Mouse (Mus musculus): ENCODE results near the gene Tnfrsf8. TPM values are rescaled to one million over a fixed set of nuclear protein-coding genes. Genes with fewer than 3 reads are reported as not detected.
"Not testable (repeated sequence)": the region's sequence is repeated elsewhere in the genome, so short reads cannot be mapped to it uniquely, and the experiment has no call there.

The Tnfrsf8 gene
- polyA plus RNA-seq (2015; fragmentation: Nextera tagmentation; extraction: Ambion mirVana): not detected in 2 replicates

- no peak within 1 kb of the TSS for H3K4me2 ChIP-seq
- no peaks in the 10 kb centered on the region for H3K36me3 ChIP-seq
- no peak for ATAC-seq (ENCODE audit: low read depth)
- WGBS: 4% methylated on average over 24 of the region's 24 CpGs
- no peak within 1 kb of the TSS for H3K4me3 ChIP-seq
- H3K27ac ChIP-seq (replicated peaks): no peak within 1 kb of the TSS
- no peak within 1 kb of the TSS for H3K9ac ChIP-seq
- peaks cover 16% of the 10 kb centered on the region for H3K27me3 ChIP-seq
- no peaks in the 10 kb centered on the region for H3K4me1 ChIP-seq (replicated peaks)
- H3K9me3 ChIP-seq: no peaks in the 10 kb centered on the region
Measured at GRCm38 (mm10) chr4:145314836-145315467, at the start of gene Tnfrsf8. Gene Tnfrsf8 (minus strand): TSS chr4:145315164.

- not testable (repeated sequence) for ATAC-seq (ENCODE audit: low read depth); H3K4me3 ChIP-seq; H3K4me2 ChIP-seq; H3K9me3 ChIP-seq; H3K9ac ChIP-seq; H3K27me3 ChIP-seq; H3K27ac ChIP-seq (replicated peaks); H3K36me3 ChIP-seq; H3K4me1 ChIP-seq (replicated peaks)
Measured at GRCm38 (mm10) chr4:145361635-145362034, 46.7 kb upstream of the Tnfrsf8 start.

- Histone ChIP-seq H3K9me3 (no peaks in the 10 kb centered on the region), H3K4me1 (replicated peaks) (no peaks in the 10 kb centered on the region), H3K9ac (no peak overlapping the region), H3K27me3 (no peaks in the 10 kb centered on the region), H3K4me3 (no peak overlapping the region), H3K4me2 (peak overlapping the region; percentile 31), H3K27ac (replicated peaks) (no peak overlapping the region), H3K36me3 (no peaks in the 10 kb centered on the region)
- WGBS: 20% methylated on average over 12 of the region's 12 CpGs
- ATAC-seq (ENCODE audit: low read depth): no peak
Measured at GRCm38 (mm10) chr4:145361065-145361464, 46.1 kb upstream of the Tnfrsf8 start.

GRCm38 (mm10) chr4:145360567-145360966 lies 45.6 kb upstream of the Tnfrsf8 start:
- Histone ChIP-seq H3K9ac (no peak overlapping the region), H3K9me3 (no peaks in the 10 kb centered on the region), H3K4me3 (no peak overlapping the region), H3K4me2 (no peak overlapping the region), H3K4me1 (replicated peaks) (no peaks in the 10 kb centered on the region), H3K36me3 (no peaks in the 10 kb centered on the region), H3K27me3 (no peaks in the 10 kb centered on the region), H3K27ac (replicated peaks) (no peak overlapping the region)
- no peak for ATAC-seq (ENCODE audit: low read depth)
- 78% methylated on average over 1 of the region's 1 CpGs for WGBS

GRCm38 (mm10) chr4:145356234-145356633 lies 41.3 kb upstream of the Tnfrsf8 start:
- no peak overlapping the region for H3K9ac ChIP-seq
- no peaks in the 10 kb centered on the region for H3K9me3 ChIP-seq
- H3K27ac ChIP-seq (replicated peaks): no peak overlapping the region
- H3K27me3 ChIP-seq: no peaks in the 10 kb centered on the region
- H3K4me3 ChIP-seq: no peak overlapping the region
- H3K4me2 ChIP-seq: no peak overlapping the region
- no peak for ATAC-seq (ENCODE audit: low read depth)
- no peaks in the 10 kb centered on the region for H3K4me1 ChIP-seq (replicated peaks)
- no peaks in the 10 kb centered on the region for H3K36me3 ChIP-seq

- WGBS: 54% methylated on average over 2 of the region's 2 CpGs
- no peaks in the 10 kb centered on the region for H3K36me3 ChIP-seq
- no peak overlapping the region for H3K9ac ChIP-seq
- no peak overlapping the region for H3K4me2 ChIP-seq
- no peaks in the 10 kb centered on the region for H3K4me1 ChIP-seq (replicated peaks)
- H3K27me3 ChIP-seq: no peaks in the 10 kb centered on the region
- H3K4me3 ChIP-seq: no peak overlapping the region
- ATAC-seq (ENCODE audit: low read depth): no peak
- H3K27ac ChIP-seq (replicated peaks): no peak overlapping the region
- no peaks in the 10 kb centered on the region for H3K9me3 ChIP-seq
Measured at GRCm38 (mm10) chr4:145353855-145354254, 38.9 kb upstream of the Tnfrsf8 start.

GRCm38 (mm10) chr4:145344948-145345347 lies 30.0 kb upstream of the Tnfrsf8 start:
- H3K9me3 ChIP-seq: no peaks in the 10 kb centered on the region
- no peaks in the 10 kb centered on the region for H3K27me3 ChIP-seq
- H3K27ac ChIP-seq (replicated peaks): no peak overlapping the region
- H3K4me1 ChIP-seq (replicated peaks): no peaks in the 10 kb centered on the region
- H3K9ac ChIP-seq: no peak overlapping the region
- 92% methylated on average over 1 of the region's 1 CpGs for whole genome bisulfite sequencing
- no peak for ATAC-seq (ENCODE audit: low read depth)
- no peak overlapping the region for H3K4me2 ChIP-seq
- H3K36me3 ChIP-seq: no peaks in the 10 kb centered on the region
- H3K4me3 ChIP-seq: no peak overlapping the region

GRCm38 (mm10) chr4:145341879-145342809 lies 27.2 kb upstream of the Tnfrsf8 start:
- Histone ChIP-seq H3K9ac (no peak overlapping the region), H3K9me3 (no peaks in the 10 kb centered on the region), H3K4me1 (replicated peaks) (no peaks in the 10 kb centered on the region), H3K27me3 (no peaks in the 10 kb centered on the region), H3K4me2 (no peak overlapping the region), H3K4me3 (no peak overlapping the region), H3K36me3 (no peaks in the 10 kb centered on the region), H3K27ac (replicated peaks) (no peak overlapping the region)
- 85% methylated on average over 6 of the region's 6 CpGs for WGBS
- no peak for ATAC-seq (ENCODE audit: low read depth)

GRCm38 (mm10) chr4:145337906-145338858 lies 23.2 kb upstream of the Tnfrsf8 start:
- Histone ChIP-seq H3K9me3 (no peaks in the 10 kb centered on the region), H3K4me2 (no peak overlapping the region), H3K27me3 (no peaks in the 10 kb centered on the region), H3K4me1 (replicated peaks) (no peaks in the 10 kb centered on the region), H3K27ac (replicated peaks) (no peak overlapping the region), H3K4me3 (no peak overlapping the region), H3K9ac (no peak overlapping the region), H3K36me3 (no peaks in the 10 kb centered on the region)
- 81% methylated on average over 9 of the region's 9 CpGs for WGBS
- no peak for ATAC-seq (ENCODE audit: low read depth)

GRCm38 (mm10) chr4:145336587-145336986 lies 21.6 kb upstream of the Tnfrsf8 start:
- H3K27ac ChIP-seq (replicated peaks): no peak overlapping the region
- no peaks in the 10 kb centered on the region for H3K4me1 ChIP-seq (replicated peaks)
- H3K9ac ChIP-seq: no peak overlapping the region
- ATAC-seq (ENCODE audit: low read depth): no peak
- no peaks in the 10 kb centered on the region for H3K36me3 ChIP-seq
- H3K4me2 ChIP-seq: no peak overlapping the region
- 87% methylated on average over 5 of the region's 5 CpGs for WGBS
- H3K27me3 ChIP-seq: no peaks in the 10 kb centered on the region
- no peaks in the 10 kb centered on the region for H3K9me3 ChIP-seq
- no peak overlapping the region for H3K4me3 ChIP-seq

- ATAC-seq (ENCODE audit: low read depth): no peak
- Histone ChIP-seq H3K27ac (replicated peaks) (no peak overlapping the region), H3K4me2 (no peak overlapping the region), H3K4me1 (replicated peaks) (no peaks in the 10 kb centered on the region), H3K9me3 (no peaks in the 10 kb centered on the region), H3K27me3 (no peaks in the 10 kb centered on the region), H3K36me3 (no peaks in the 10 kb centered on the region), H3K9ac (no peak overlapping the region), H3K4me3 (no peak overlapping the region)
- 74% methylated on average over 1 of the region's 1 CpGs for WGBS
Measured at GRCm38 (mm10) chr4:145336019-145336418, 21.1 kb upstream of the Tnfrsf8 start.

GRCm38 (mm10) chr4:145323631-145324030 lies 8.7 kb upstream of the Tnfrsf8 start:
- no peaks in the 10 kb centered on the region for H3K27me3 ChIP-seq
- no peaks in the 10 kb centered on the region for H3K4me1 ChIP-seq (replicated peaks)
- H3K36me3 ChIP-seq: no peaks in the 10 kb centered on the region
- no peak for ATAC-seq (ENCODE audit: low read depth)
- H3K27ac ChIP-seq (replicated peaks): no peak overlapping the region
- WGBS: 73% methylated on average over 3 of the region's 3 CpGs
- H3K4me2 ChIP-seq: no peak overlapping the region
- H3K9me3 ChIP-seq: no peaks in the 10 kb centered on the region
- no peak overlapping the region for H3K4me3 ChIP-seq
- H3K9ac ChIP-seq: no peak overlapping the region
